Mouse (Mus musculus) myocyte (in vitro differentiated cells): ENCODE measurements around the gene Hacd1.

Source experiments
- CEBPB ChIP-seq: IDR thresholded peaks from 2 replicates; pipeline ENCODE4 v1.6.1; 2011; ENCODE audit warnings: mild to moderate bottlenecking, moderate library complexity; ENCODE audit not compliant: poor library complexity, insufficient read depth, severe bottlenecking
- E2F4 ChIP-seq: IDR thresholded peaks from one replicate; pipeline ENCODE4 v1.6.1; 2011; ENCODE audit warnings: mild to moderate bottlenecking, control low read depth, moderate library complexity; ENCODE audit not compliant: insufficient read depth
- MAX ChIP-seq: IDR thresholded peaks from one replicate; pipeline ENCODE4 v1.6.1; 2011; ENCODE audit warnings: low read depth, mild to moderate bottlenecking, control low read depth
- MYOD1 ChIP-seq, 3 experiments: IDR thresholded peaks; one replicate each; pipeline ENCODE4 v1.6.1; 2011; ENCODE audit warnings: control low read depth in 2 of 3, low read depth in 2 of 3, mild to moderate bottlenecking in 2 of 3, moderate library complexity in 1 of 3; ENCODE audit not compliant: insufficient read length in 2 of 3, control insufficient read depth in 1 of 3
- MYOG ChIP-seq, 3 experiments: IDR thresholded peaks; one replicate each; pipeline ENCODE4 v1.6.1; 2011; ENCODE audit warnings: control low read depth in 2 of 3, low read depth in 2 of 3, mild to moderate bottlenecking in 2 of 3; ENCODE audit not compliant: insufficient read length in 2 of 3, control insufficient read depth in 1 of 3, insufficient read depth in 1 of 3
- POLR2A ChIP-seq: IDR thresholded peaks from one replicate; pipeline ENCODE4 v1.6.1; 2011; ENCODE audit warnings: low read depth, mild to moderate bottlenecking, control low read depth, moderate library complexity; ENCODE audit not compliant: insufficient read length
- POLR2AphosphoS2 ChIP-seq: IDR thresholded peaks from one replicate; pipeline ENCODE4 v1.6.1; 2011; ENCODE audit warnings: low read depth, control low read depth; ENCODE audit not compliant: insufficient read length
- REST ChIP-seq: IDR thresholded peaks from one replicate; pipeline ENCODE4 v1.6.1; 2011; ENCODE audit warnings: mild to moderate bottlenecking, control low read depth, moderate library complexity; ENCODE audit not compliant: insufficient read depth, insufficient read length
- TCF12 ChIP-seq: IDR thresholded peaks from one replicate; pipeline ENCODE4 v1.6.1; 2011; ENCODE audit warnings: mild to moderate bottlenecking, control low read depth; ENCODE audit not compliant: poor library complexity, insufficient read depth, severe bottlenecking
- TCF3 ChIP-seq: IDR thresholded peaks from one replicate; pipeline ENCODE4 v1.6.1; 2011; ENCODE audit warnings: low read depth, control low read depth; ENCODE audit not compliant: insufficient read length
- USF1 ChIP-seq: IDR thresholded peaks from one replicate; pipeline ENCODE4 v1.6.1; 2011; ENCODE audit warnings: low read depth, mild to moderate bottlenecking, control low read depth, moderate library complexity

DNA sequence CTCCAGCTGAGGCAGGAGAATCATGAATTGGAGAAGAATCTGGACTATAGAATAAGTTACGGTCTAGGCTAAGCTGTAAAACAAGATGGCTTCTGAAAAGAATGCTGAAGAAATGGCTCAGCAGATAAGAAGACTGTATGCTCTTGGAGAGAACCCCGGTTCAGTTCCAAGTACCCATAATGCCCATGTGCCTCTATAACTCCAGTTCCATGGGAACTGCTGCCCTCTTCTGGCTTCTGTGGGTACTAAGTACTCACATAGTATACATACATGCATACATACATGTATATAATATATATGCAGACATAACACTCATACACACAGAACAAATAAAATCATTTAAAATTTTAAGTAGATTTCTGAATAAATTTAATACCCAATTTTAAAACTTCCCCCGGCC, 249.8 kb downstream of the Hacd1 start:
- TF ChIP-seq POLR2A, result no peak
- no peak for TF ChIP-seq TCF12
- TF ChIP-seq USF1, result no peak
- no peak for TF ChIP-seq E2F4
- no peak for TF ChIP-seq MAX
- no peak for TF ChIP-seq MYOD1 (IDR thresholded peaks at IDR 0.05; ENCODE audit: control insufficient read depth in 1 of 3, insufficient read length in 2 of 3, low read depth in 2 of 3)
- no peak for TF ChIP-seq MYOG (IDR thresholded peaks at IDR 0.05; ENCODE audit: control insufficient read depth in 1 of 3, insufficient read depth in 1 of 3, insufficient read length in 2 of 3, low read depth in 2 of 3)
- no peak for TF ChIP-seq POLR2AphosphoS2
- no peak for TF ChIP-seq CEBPB
- TF ChIP-seq REST, result no peak
- no peak for TF ChIP-seq TCF3
